Mouse (Mus musculus) CH12.LX (cell line): Measurements from ENCODE around the gene Pld2. TPM values are rescaled to one million over a fixed set of nuclear protein-coding genes. Genes with fewer than 3 reads are reported as not detected.
"Not testable (repeated sequence)": the region's sequence is repeated elsewhere in the genome, so short reads cannot be mapped to it uniquely, and the experiment has no call there.

Experiments
- DNase-seq: peaks from one replicate; pipeline ENCODE4 v3.0.0-alpha.2; 2013; ENCODE audit errors: extremely low read depth
- H3K27ac ChIP-seq: 2 replicates; pipeline ENCODE4 v1.5.1; 2012; ENCODE audit warnings: low read depth, mild to moderate bottlenecking, control low read depth, moderate library complexity; ENCODE audit not compliant: insufficient read depth
- H3K27me3 ChIP-seq: replicated peaks from 2 replicates; pipeline ENCODE3; 2012; ENCODE audit warnings: inconsistent platforms
- H3K36me3 ChIP-seq, 2 experiments: replicated peaks in 1 of 2; 2 replicates each; pipeline versions ENCODE3 to v1.6.1; 2012; ENCODE audit warnings: inconsistent platforms in 1 of 2, low read length in 1 of 2, mild to moderate bottlenecking in 1 of 2, mixed read lengths in 1 of 2, moderate library complexity in 1 of 2; ENCODE audit not compliant: control insufficient read depth in 1 of 2, insufficient read depth in 1 of 2
- H3K4me1 ChIP-seq, 2 experiments: 2 replicates each; pipeline ENCODE4 v1.6.1; 2012; ENCODE audit warnings: inconsistent platforms in 1 of 2, moderate library complexity in 1 of 2; ENCODE audit not compliant: insufficient read depth in 2 of 2, control insufficient read depth in 1 of 2
- H3K4me2 ChIP-seq: 2 replicates; pipeline ENCODE4 v1.6.1; 2012; ENCODE audit warnings: low read depth, mild to moderate bottlenecking, control low read depth; ENCODE audit not compliant: poor library complexity, insufficient read depth, severe bottlenecking
- H3K4me3 ChIP-seq, 3 experiments: fragments of 150-350 bp in 1 of 3; sonication (generic) in 1 of 3; replicated peaks in 1 of 3; 2 replicates each; pipeline versions ENCODE3 to v1.5.1; 2011 to 2012; ENCODE audit warnings: low read depth in 2 of 3, low read length in 2 of 3, mild to moderate bottlenecking in 2 of 3, moderate library complexity in 2 of 3, control low read depth in 1 of 3, improper control_type of control experiment in 1 of 3, inconsistent platforms in 1 of 3, mixed read lengths in 1 of 3; ENCODE audit not compliant: poor library complexity in 1 of 3
- H3K79me2 ChIP-seq: replicated peaks from 2 replicates; pipeline ENCODE4 v1.6.1; 2012; ENCODE audit warnings: mild to moderate bottlenecking, moderate library complexity; ENCODE audit not compliant: control insufficient read depth, poor library complexity, insufficient read depth, severe bottlenecking; ENCODE audit errors: extremely low read depth
- H3K9ac ChIP-seq: 2 replicates; pipeline ENCODE4 v1.6.1; 2012; ENCODE audit warnings: low read depth, mild to moderate bottlenecking, control low read depth, moderate library complexity; ENCODE audit not compliant: insufficient read depth
- H3K9me3 ChIP-seq: replicated peaks from 2 replicates; pipeline ENCODE3; 2012; ENCODE audit warnings: low read length, inconsistent platforms, mixed read lengths
- BHLHE40 ChIP-seq: IDR thresholded peaks from 2 replicates; pipeline ENCODE4 v1.6.1; 2011; ENCODE audit warnings: mild to moderate bottlenecking, low read depth, low read length, improper control_type of control experiment
- CTCF ChIP-seq, 2 experiments: IDR thresholded peaks in 1 of 2; conservative IDR thresholded peaks in 1 of 2; 2 replicates each; pipeline ENCODE4 v1.5.1; 2011 to 2012; ENCODE audit warnings: low read depth in 2 of 2, low read length in 2 of 2, improper control_type of control experiment in 1 of 2, inconsistent platforms in 1 of 2, mild to moderate bottlenecking in 1 of 2, moderate library complexity in 1 of 2
- ETS1 ChIP-seq: conservative IDR thresholded peaks from 2 replicates; pipeline ENCODE4 v1.6.1; 2012; ENCODE audit warnings: low read depth, mild to moderate bottlenecking, inconsistent platforms, low read length, improper control_type of control experiment, moderate library complexity
- GABPA ChIP-seq: IDR thresholded peaks from 2 replicates; pipeline ENCODE4 v1.6.1; 2012; ENCODE audit warnings: low read depth, low read length, improper control_type of control experiment, inconsistent platforms; ENCODE audit not compliant: insufficient replicate concordance
- JUND ChIP-seq: conservative IDR thresholded peaks from 2 replicates; pipeline ENCODE4 v1.6.1; 2011; ENCODE audit warnings: low read depth, low read length, improper control_type of control experiment
- KAT2A ChIP-seq: IDR thresholded peaks from 2 replicates; pipeline ENCODE4 v1.6.1; 2012; ENCODE audit warnings: low read length, improper control_type of control experiment, inconsistent platforms; ENCODE audit not compliant: insufficient replicate concordance
- MEF2A ChIP-seq: IDR thresholded peaks from 2 replicates; pipeline ENCODE4 v1.6.1; 2014; ENCODE audit warnings: low read depth, mild to moderate bottlenecking, inconsistent platforms, low read length, improper control_type of control experiment, borderline replicate concordance
- PAX5 ChIP-seq: IDR thresholded peaks from 2 replicates; pipeline ENCODE4 v1.6.1; 2012; ENCODE audit warnings: low read length, inconsistent platforms, mixed read lengths
- RCOR1 ChIP-seq: conservative IDR thresholded peaks from 2 replicates; pipeline ENCODE4 v1.6.1; 2012; ENCODE audit warnings: low read depth, mild to moderate bottlenecking, inconsistent platforms, low read length, improper control_type of control experiment
- TBP ChIP-seq: conservative IDR thresholded peaks from 2 replicates; pipeline ENCODE4 v1.6.1; 2011; ENCODE audit warnings: low read depth, low read length, improper control_type of control experiment
- ZNF384 ChIP-seq: IDR thresholded peaks from 2 replicates; pipeline ENCODE4 v1.6.1; 2012; ENCODE audit warnings: low read depth, low read length, improper control_type of control experiment, inconsistent platforms
- dilution Hi-C: fragments of 300-500 bp; cut with MboI; formaldehyde crosslinking; loops from 2 replicates; pipeline ENCODE4 v1.14.3; 2020; ENCODE audit warnings: low sequenced_read_pairs; ENCODE audit not compliant: extremely low pct_unique_long_range_greater_than_20kb, extremely low pct_ligation_motif_present
- in situ Hi-C: fragments of 300-500 bp; cut with MboI; formaldehyde crosslinking; loops from 3 replicates; pipeline ENCODE4 v1.14.3; 2019; ENCODE audit warnings: low sequenced_read_pairs, low pct_ligation_motif_present, low pct_unique_long_range_greater_than_20kb, mixed read lengths
- polyA plus RNA-seq: library from polyadenylated mRNA; unstranded; fragments of >175 nt; gene quantifications from 2 replicates; pipeline ENCODE4 v1.2.1, GENCODE M21; 2012; ENCODE audit warnings: low read depth; ENCODE audit not compliant: insufficient read length
- total RNA-seq, 2 experiments: library from RNA; depleted of rRNA; stranded (reverse); fragments of 300-350 nt in 1 of 2; fragments of >200 nt in 1 of 2; gene quantifications; 2 replicates each; pipeline ENCODE4 v1.2.3; 2012 to 2014

Gene Pld2
- total and polyA plus RNA-seq, 3 experiments: 3.4 to 6.7 (median 4.8) TPM

DNA sequence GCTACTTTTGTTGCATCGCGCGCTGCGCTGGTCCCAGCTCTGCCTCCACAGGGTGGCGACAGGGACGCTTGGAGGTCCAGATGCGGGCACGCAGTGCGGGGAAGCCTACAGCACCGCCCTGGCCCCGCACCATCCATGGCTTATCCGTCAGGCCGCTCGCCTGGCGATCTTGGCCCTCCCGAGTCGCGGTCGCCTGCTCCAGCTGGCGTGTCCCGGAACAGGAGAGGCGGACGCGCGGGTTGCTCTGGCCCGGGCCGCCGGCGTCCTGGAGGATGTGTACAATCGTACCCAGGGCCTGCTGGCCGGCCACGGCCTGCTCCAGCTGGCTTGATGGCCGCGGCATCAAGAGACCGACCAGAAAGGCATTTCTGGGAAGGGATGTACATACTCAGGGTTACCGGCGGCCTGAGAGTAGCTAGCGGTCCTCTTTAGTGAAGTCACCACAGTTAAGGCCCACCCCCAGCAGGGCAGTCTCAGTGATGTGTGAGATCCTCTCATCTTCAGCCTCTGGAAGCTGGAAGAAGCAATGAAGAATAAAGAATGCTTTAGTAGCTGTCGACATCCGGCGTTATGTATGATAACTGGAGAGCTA is 19.6 kb upstream of the Pld2 start:
- in situ Hi-C loops (no loop called here), dilution Hi-C loops (no loop called here)
- Histone ChIP-seq H3K79me2 (peaks cover under 1% of the 10 kb centered on the region; the same call in 1 of the 2 replicates), H3K4me3 (no peak overlapping the region), H3K9ac (no peak overlapping the region), H3K9me3 (no peaks in the 10 kb centered on the region), H3K27ac (no peak overlapping the region), H3K36me3 (no peaks in the 10 kb centered on the region), H3K27me3 (no peaks in the 10 kb centered on the region), H3K4me2 (no peak overlapping the region), H3K4me1 (peaks cover 0 to 9% of the 10 kb centered on the region in 2 experiments; a peak in 1 of 4 replicates)
- no peak for DNase-seq
- TF ChIP-seq JUND (no peak), TBP (no peak), PAX5 (no peak), BHLHE40 (no peak), MEF2A (no peak), ETS1 (no peak), KAT2A (no peak), GABPA (no peak), ZNF384 (no peak), RCOR1 (no peak)

DNA sequence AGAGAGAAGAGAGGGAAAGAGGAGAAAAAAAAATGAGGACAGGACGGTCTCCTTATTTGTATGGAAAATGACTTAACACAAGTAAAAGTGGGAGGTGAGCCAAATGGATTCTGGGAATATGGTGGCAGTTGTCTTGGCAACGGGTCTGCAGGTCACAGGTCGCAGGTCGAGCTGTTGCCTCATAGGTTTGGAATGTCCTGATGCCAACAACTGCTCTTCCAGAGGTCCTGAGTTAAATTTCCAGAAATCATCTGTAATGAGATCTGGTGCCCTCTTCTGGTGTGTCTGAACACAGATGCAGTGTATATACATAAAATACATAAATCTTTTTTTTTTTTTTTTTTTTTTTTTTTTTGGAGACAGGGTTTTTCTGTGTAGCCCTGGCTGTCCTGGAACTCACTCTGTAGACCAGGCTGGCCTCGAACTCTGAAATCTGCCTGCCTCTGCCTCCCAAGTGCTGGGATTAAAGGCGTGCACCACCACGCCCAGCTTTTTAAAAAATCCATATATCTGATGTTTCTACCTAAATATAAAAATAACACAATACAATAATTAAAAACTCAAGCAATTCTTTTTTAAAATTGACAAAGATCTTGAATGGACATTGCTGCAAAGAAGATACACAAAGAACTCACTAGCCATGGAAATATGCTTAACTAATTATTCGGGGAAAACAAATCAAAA is 16.4 kb upstream of the Pld2 start:
- peak; percentile 81 for TF ChIP-seq ZNF384
- TF ChIP-seq CTCF (conservative IDR thresholded peaks at IDR 0.05 in 1 of 2, IDR thresholded peaks at IDR 0.05 in 1 of 2; ENCODE audit: low read depth in 2 of 2, low read length in 2 of 2): peak in 1 of 2 experiments; percentile 4; a peak in 1 of 4 replicates
- dilution Hi-C loops, DNase-seq, H3K4me2 ChIP-seq, H3K27me3 ChIP-seq, H3K4me3 ChIP-seq, H3K9me3 ChIP-seq, H3K27ac ChIP-seq, H3K9ac ChIP-seq, in situ Hi-C loops: not testable (repeated sequence)
- Histone ChIP-seq H3K36me3 (peaks cover 21 to 26% of the 10 kb centered on the region in 2 experiments), H3K79me2 (peaks cover 12% of the 10 kb centered on the region), H3K4me1 (peaks cover 13 to 33% of the 10 kb centered on the region in 2 experiments)
